Mouse (Mus musculus) liver, adult (tissue): ENCODE data around the gene Fdx1l.

Experiments
- GATA4 ChIP-seq: IDR thresholded peaks from 2 replicates; pipeline ENCODE4 v1.6.1; 2014; ENCODE audit warnings: mild to moderate bottlenecking, low read length; ENCODE audit not compliant: insufficient replicate concordance

The Fdx1l gene

GRCm38 (mm10) chr9:21073044-21073840, at the start of gene Fdx1l, which contains the start of gene Gm49373:
Fdx1l (minus strand) TSS chr9:21073614.
Gm49373 (minus strand) TSS chr9:21073096.
- peak; percentile 45; the same call in 1 of the 2 replicates for TF ChIP-seq GATA4

GRCm38 (mm10) chr9:21121483-21121882, 48.1 kb upstream of the Fdx1l start:
- TF ChIP-seq GATA4, result no peak

GRCm38 (mm10) chr9:21117073-21117472, 43.7 kb upstream of the Fdx1l start:
- TF ChIP-seq GATA4, result no peak

- no peak for TF ChIP-seq GATA4
These were observed 41.7 kb upstream of the Fdx1l start for GRCm38 (mm10) chr9:21115105-21115504.

GRCm38 (mm10) chr9:21114190-21114589, 40.8 kb upstream of the Fdx1l start:
- no peak for TF ChIP-seq GATA4

GRCm38 (mm10) chr9:21113751-21114150, 40.3 kb upstream of the Fdx1l start:
- no peak for TF ChIP-seq GATA4

- TF ChIP-seq GATA4, result no peak
These were observed 34.3 kb upstream of the Fdx1l start for GRCm38 (mm10) chr9:21107607-21108237.

- TF ChIP-seq GATA4, result no peak
These were observed 32.5 kb upstream of the Fdx1l start for GRCm38 (mm10) chr9:21105760-21106564.

- TF ChIP-seq GATA4, result no peak
These were observed 31.4 kb upstream of the Fdx1l start for GRCm38 (mm10) chr9:21104814-21105213.

GRCm38 (mm10) chr9:21102076-21102475, 28.7 kb upstream of the Fdx1l start:
- no peak for TF ChIP-seq GATA4

GRCm38 (mm10) chr9:21100447-21101161, 27.2 kb upstream of the Fdx1l start:
- no peak for TF ChIP-seq GATA4

GRCm38 (mm10) chr9:21097793-21098192, 24.4 kb upstream of the Fdx1l start:
- TF ChIP-seq GATA4, result no peak

- TF ChIP-seq GATA4, result no peak
These were observed 22.5 kb upstream of the Fdx1l start for GRCm38 (mm10) chr9:21095958-21096357.

GRCm38 (mm10) chr9:21093423-21093822, 20.0 kb upstream of the Fdx1l start:
- TF ChIP-seq GATA4, result no peak
